Mouse (Mus musculus): ENCODE measurements around the gene Pdxdc1.

Pdxdc1 gene

GRCm38 (mm10) chr16:13883094-13883774 is 19.7 kb downstream of the Pdxdc1 start:
- no peak for DNase-seq

- no peak for DNase-seq
Observed at GRCm38 (mm10) chr16:13875483-13875882, 27.4 kb downstream of the Pdxdc1 start.

GRCm38 (mm10) chr16:13867910-13868514 is 34.9 kb downstream of the Pdxdc1 start:
- DNase-seq, result peak; percentile 2

DNA sequence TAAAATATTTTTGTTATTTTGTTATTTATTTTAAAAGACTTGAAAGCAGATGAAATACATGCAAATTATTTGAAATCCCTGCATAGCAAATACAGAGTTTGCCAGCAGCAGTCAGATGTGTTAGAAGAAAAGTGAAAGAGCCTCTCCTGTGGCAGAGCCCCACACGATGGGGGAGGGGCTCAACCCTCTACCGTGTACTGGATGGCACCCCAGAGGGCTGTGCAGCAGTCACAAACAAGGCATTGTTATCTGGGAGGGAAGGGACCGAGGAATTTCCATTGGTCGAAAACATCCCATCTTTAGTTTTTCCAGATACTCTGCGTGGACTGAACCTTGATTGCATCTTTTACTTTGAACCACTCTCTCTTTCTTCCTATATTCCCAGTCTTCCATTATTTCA is 35.5 kb downstream of the Pdxdc1 start:
- peak; percentile 32 for DNase-seq

DNA sequence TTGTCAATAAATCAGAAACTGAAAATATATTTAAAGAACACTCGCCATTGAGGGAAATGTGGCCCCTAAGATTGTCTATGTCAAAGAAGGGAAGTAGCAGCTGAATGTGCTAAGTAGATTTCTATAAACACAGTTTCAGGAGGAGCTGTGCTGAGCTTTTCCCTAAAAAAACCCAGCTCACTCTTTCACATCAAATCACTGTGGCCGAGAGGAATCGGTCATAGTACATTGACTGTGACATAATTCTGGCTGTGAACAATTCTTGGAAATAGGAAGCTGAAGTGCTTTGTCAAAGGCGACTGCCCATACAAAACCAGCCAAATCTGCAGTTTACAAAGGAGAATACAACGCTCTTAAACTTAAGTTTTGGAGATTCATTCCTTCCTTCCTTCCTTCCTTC is 36.3 kb downstream of the Pdxdc1 start:
- DNase-seq, result no peak

GRCm38 (mm10) chr16:13866076-13866475 is 36.9 kb downstream of the Pdxdc1 start:
- no peak for DNase-seq

DNA sequence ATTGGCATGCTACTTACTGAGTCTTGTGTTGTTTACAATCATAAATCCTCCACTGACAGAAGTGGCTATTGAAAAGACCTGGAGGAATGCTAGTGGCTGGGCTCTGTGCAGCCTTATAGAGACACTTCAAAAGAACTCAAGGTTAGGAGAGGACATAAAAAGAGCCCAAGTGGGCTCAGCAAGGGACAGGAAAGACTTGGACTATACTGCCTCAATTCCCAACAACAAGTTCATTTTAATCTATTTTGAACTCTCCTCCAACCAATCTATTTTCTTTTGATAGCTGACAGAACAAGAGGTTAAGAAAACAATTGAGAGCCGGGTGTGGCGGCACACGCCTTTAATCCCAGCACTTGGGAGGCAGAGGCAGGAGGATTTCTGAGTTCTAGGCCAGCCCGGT is 49.0 kb downstream of the Pdxdc1 start:
- DNase-seq, result no peak

DNA sequence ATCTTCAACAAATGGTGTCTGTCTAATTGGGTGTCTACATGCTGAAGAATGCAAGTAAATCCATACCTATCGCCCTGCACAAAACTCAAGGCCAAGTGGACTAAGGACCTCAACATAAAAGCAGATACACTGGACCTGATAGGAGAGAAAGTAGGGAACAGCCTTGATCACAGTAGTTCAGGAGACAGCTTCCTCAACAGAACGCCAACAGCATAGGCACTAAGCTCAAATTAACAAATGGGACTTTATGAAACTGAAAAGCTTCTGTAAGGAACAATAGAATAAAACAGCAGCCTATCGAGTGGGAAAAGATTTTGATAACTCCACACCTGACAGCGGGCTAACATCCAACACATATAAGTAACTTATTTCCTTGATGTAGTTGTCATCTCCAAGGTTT is 51.5 kb downstream of the Pdxdc1 start:
- DNase-seq, result no peak

- DNase-seq, result no peak
Observed at GRCm38 (mm10) chr16:13848310-13848709, 54.6 kb downstream of the Pdxdc1 start.

DNA sequence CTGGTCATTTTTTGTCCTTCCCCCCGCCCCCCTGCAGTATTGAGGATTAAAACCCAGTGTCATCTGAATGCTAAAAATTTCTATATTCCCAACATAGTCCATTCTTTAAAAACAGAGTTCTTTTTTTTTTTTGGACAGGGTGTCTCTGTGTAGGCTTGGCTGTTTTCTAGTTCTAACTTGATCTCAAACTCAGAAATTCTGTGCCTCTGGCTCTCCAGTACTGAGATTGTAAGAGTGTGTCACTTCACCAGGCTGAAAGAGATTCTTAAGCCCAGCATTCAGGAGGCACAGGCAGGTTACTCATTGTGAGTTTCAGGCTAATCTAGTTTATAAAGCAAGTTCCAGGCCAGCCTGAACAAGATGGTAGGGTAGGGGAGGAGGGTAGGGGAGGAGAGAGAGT is 56.3 kb downstream of the Pdxdc1 start:
- DNase-seq, result no peak

GRCm38 (mm10) chr16:13845031-13845430 is 57.9 kb downstream of the Pdxdc1 start:
- no peak for DNase-seq

GRCm38 (mm10) chr16:13840956-13841355 is 62.0 kb downstream of the Pdxdc1 start:
- no peak for DNase-seq

DNA sequence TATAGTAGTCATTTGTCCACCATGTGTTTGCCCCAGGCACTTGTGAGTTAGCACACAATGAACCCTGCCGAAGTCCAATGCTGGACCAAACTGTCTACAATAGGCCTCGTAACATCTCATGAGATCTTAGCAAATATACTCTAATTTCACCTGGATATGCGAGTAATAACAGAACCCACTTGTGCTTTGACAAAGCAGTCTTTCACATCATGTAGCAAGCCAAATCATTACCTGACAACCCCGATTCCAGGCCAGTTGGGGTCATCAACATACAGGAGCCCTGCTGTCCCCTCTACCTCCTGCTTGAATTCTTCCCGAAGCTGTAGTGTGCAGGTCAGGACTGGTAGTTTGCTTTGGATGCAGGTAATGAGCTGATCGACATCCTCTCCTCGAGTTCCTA is 62.9 kb downstream of the Pdxdc1 start:
- no peak for DNase-seq

- DNase-seq, result no peak
Observed at GRCm38 (mm10) chr16:13834382-13834781, 68.5 kb downstream of the Pdxdc1 start.

DNA sequence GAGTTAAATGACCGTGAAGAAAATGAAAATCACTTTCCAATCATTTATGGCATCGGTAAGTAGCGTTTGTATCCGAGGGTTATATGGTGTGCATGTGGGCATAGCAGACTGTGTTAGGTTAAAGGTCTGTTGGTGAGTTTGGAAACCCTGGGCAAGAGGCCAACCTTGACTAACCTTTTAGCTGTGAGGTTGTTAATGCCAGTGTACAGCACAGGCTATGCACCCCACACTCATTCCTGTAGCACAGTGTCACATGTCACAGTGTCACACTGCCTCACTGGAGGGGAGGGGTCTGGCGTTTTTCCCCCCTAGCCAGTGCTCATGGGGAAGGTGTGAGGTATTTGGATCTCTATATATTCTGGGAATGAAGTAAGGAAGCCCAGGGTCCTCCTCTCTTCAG is 71.3 kb downstream of the Pdxdc1 start:
- no peak for DNase-seq

DNA sequence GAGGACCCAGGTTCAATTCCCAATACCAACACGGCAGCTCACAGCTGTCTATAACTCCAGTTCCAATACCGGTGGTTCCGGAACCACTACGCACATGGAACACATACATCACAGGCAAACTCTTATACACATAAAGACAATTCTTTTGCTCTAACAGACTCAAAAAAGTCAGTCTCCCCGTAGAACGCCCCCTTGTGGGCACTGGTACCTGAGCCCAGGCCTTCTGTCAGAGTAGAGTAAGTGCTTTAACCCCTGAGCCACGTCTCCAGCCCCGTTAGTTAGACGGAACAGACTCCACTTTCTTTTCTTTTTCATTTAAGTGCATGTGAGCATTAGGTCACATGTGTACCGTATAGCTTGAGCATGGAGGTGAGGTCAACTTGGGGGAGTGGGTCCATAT is 72.5 kb downstream of the Pdxdc1 start:
- peak; percentile 9 for DNase-seq

DNA sequence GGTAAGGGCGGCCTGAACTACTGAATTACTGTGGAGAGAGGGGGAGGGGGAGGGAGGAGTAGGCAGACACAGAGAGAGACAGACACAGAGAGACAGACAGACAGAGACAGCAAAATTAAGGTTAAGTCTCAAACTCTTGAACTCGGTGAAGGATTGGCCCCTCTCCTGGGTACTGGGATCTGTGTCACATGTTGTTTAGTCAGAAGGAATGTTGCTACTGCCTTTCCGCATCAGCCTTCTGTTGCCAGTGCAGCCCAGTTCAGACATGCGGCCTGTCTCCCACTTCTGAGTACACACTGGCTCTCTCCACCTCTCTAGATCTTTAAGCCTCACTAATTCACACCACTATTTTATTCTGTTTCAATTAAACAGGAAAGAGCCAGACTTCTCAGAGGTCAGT is 76.4 kb downstream of the Pdxdc1 start:
- no peak for DNase-seq

GRCm38 (mm10) chr16:13825781-13826490 is 77.0 kb downstream of the Pdxdc1 start:
- no peak for DNase-seq

- no peak for DNase-seq
Observed at GRCm38 (mm10) chr16:13820771-13821170, 82.2 kb downstream of the Pdxdc1 start.

GRCm38 (mm10) chr16:13819806-13820500 is 83.0 kb downstream of the Pdxdc1 start:
- peak; percentile 11 for DNase-seq

DNA sequence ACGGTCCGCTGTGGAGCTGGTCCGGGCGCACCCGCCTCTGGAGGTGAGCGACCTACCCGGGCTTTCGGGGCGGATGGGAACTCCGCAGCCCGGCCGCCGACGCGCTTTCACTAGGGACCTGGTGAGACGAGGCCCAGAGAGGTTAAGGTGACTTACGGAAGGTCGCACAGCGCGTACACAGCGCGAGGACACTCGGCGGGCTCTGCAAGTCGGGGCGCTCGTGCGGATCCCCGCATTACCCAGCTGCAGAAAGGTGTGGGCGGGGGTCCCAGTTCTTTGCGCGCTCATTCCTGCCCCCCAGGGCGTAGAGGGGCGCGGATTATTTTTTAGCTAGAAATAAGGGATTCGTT is 83.6 kb downstream of the Pdxdc1 start:
- DNase-seq, result no peak

DNA sequence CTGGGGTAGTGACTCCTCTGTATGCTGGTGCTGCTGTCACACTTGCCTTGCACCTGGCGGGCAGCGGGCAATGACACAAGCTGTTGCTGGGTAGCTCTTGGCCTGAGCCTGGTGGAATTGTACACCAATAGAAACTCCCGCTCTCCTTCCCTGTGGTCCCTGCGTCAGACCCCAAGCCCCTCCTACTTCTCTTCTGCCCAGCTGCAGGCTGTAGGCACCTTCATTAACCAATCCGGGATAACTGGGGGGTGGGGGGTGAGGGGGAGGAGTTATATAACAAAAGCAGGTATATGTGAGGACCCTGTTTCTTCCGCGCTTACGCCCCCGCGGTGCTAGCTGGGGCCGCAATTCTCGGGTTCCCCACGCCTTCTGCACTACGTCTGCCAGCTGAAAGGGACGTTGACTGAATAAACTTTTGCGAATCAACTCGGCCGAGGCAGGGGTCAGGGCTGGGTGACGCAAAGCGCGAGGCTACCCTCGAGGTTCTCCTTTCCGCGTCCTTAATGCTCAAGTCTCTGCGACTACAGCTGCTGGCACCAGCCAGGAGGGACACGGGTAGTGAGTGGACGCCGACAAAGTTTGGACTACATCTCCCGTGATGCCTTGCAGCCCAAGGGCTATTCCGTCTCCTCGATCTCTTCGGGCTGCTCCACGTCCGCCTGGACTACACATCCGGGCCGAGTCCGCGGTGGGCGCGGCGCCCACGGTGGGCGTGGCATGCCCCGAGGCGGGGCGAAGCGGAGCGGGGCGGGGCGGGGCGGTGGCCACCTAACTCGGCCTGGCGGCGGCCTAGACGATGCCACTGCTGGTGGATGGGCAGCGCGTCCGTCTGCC is 84.2 kb downstream of the Pdxdc1 start, which contains the start of gene Ntan1:
Gene Ntan1 (plus strand): TSS at position 286 of the 834 bp plus-strand sequence.
- peak; percentile 94 for DNase-seq

GRCm38 (mm10) chr16:13813200-13813599 is 89.7 kb downstream of the Pdxdc1 start:
- DNase-seq, result no peak
